Mouse (Mus musculus) neural tube, embryonic 11.5 days (tissue): ENCODE measurements around the gene Igdcc4. TPM values are rescaled to one million over a fixed set of nuclear protein-coding genes. Genes with fewer than 3 reads are reported as not detected.
A peak's percentile ranks its signal among the peaks of the same experiment; 100 is the strongest.

Experiments used
- ATAC-seq: fragments of 200-750 bp; cut with Nextera tagmentation; 2 replicates; pipeline ENCODE4 v1.8.0; 2017; ENCODE audit warnings: moderate number of reproducible peaks, mild to moderate bottlenecking, moderate TSS enrichment, moderate library complexity; ENCODE audit not compliant: insufficient read depth, low FRiP score, low TSS enrichment
- DNase-seq: peaks from one replicate; pipeline ENCODE4 v3.0.0-alpha.2; 2015; ENCODE audit warnings: low spot score
- H3K27ac ChIP-seq: fragments of 300-500 bp; sonication (generic); 2 replicates; pipeline ENCODE4 v1.5.1; 2014; ENCODE audit warnings: low read depth, mild to moderate bottlenecking, low read length
- H3K27me3 ChIP-seq: fragments of 300-500 bp; sonication (generic); 2 replicates; pipeline ENCODE4 v1.6.1; 2014; ENCODE audit warnings: mild to moderate bottlenecking, low read length, mixed read lengths; ENCODE audit not compliant: control insufficient read depth, insufficient read depth
- H3K36me3 ChIP-seq: fragments of 300-500 bp; sonication (generic); 2 replicates; pipeline ENCODE4 v1.6.1; 2014; ENCODE audit warnings: mild to moderate bottlenecking, low read length, moderate library complexity, mixed read lengths; ENCODE audit not compliant: control insufficient read depth, insufficient read depth
- H3K4me1 ChIP-seq: fragments of 300-500 bp; sonication (generic); 2 replicates; pipeline ENCODE4 v1.6.1; 2014; ENCODE audit warnings: low read length, mixed read lengths; ENCODE audit not compliant: control insufficient read depth, insufficient read depth
- H3K4me2 ChIP-seq: fragments of 300-500 bp; sonication (generic); 2 replicates; pipeline ENCODE4 v1.6.1; 2014; ENCODE audit warnings: low read depth, mild to moderate bottlenecking, moderate library complexity
- H3K4me3 ChIP-seq: fragments of 300-500 bp; sonication (generic); 2 replicates; pipeline ENCODE4 v1.5.1; 2014; ENCODE audit warnings: low read depth, low read length
- H3K9ac ChIP-seq: fragments of 300-500 bp; sonication (generic); 2 replicates; pipeline ENCODE4 v1.6.1; 2014; ENCODE audit warnings: mild to moderate bottlenecking, low read length
- H3K9me3 ChIP-seq: fragments of 300-500 bp; sonication (generic); 2 replicates; pipeline ENCODE4 v1.6.1; 2016; ENCODE audit warnings: low read length; ENCODE audit not compliant: control insufficient read depth
- WGBS: fragments of 180-500 bp; shearing (Covaris S2); extraction: QIAGEN DNeasy Blood & Tissue Kit; methylation state at CpG from one replicate; pipeline ENCODE4 v1.1.7; 2014; 5-methylcytosine and 5-hydroxymethylcytosine counted together
- polyA plus RNA-seq: library from polyadenylated mRNA; unstranded; fragments of >200 nt; fragmentation: Nextera tagmentation; extraction: Ambion mirVana; gene quantifications from 2 replicates; pipeline ENCODE4 v1.2.1, GENCODE M21; 2014

The Igdcc4 gene
- polyA plus RNA-seq, 1 experiment from 2014 or later, result 12.3 TPM

DNA sequence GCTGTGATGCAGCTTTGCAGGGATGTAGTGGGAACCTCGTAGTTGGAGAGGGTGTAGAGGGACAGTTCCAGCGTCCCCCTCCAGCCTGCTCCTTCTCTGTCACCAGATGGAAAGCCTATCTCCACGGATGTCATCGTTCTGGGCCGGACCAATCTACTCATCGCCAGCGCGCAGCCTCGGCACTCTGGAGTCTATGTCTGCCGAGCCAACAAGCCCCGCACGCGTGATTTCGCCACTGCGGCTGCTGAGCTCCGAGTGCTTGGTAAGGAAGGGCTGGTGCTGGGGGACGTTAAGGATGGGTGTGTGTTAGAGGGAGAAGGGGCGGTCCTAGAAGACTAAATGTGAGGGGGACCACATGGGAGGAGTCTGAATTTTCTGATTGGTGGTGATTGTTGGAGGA, 21.3 kb downstream of the Igdcc4 start:
- H3K4me3 ChIP-seq, result no peak overlapping the region
- DNase-seq, result no peak
- no peak overlapping the region for H3K27ac ChIP-seq
- H3K36me3 ChIP-seq, result no peaks in the 10 kb centered on the region
- WGBS, result 13% methylated on average over 18 of the region's 18 CpGs
- 0 out of 2 replicates have a peak overlapping the region, but pooled peaks have one; percentile 14 for H3K4me2 ChIP-seq
- H3K4me1 ChIP-seq, result peaks cover 4% of the 10 kb centered on the region; the same call in 1 of the 2 replicates
- no peaks in the 10 kb centered on the region for H3K9me3 ChIP-seq
- H3K27me3 ChIP-seq, result 0 out of 2 replicates have a peak, but pooled peaks cover 6% of the 10 kb centered on the region
- no peak for ATAC-seq
- H3K9ac ChIP-seq, result no peak overlapping the region

DNA sequence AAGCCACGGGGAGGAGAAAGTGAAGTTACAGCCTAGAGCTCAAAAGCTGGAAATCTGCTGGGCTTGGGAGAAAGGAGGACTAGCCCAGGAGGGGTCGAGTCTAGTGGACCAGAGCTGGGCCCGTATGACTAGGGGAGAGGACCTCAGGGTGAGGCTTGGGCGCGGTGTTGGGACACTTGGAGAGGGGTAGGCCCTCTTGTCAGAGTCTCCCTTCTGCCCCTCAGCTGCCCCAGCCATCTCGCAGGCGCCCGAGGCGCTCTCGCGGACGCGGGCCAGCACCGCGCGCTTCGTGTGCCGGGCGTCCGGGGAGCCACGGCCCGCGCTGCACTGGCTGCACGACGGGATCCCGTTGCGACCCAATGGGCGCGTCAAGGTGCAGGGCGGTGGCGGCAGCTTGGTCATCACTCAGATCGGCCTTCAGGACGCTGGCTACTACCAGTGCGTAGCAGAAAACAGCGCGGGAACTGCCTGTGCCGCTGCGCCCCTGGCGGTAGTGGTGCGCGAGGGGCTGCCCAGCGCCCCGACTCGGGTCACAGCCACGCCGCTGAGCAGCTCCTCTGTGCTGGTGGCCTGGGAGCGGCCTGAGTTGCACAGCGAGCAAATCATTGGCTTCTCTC, 22.4 kb downstream of the Igdcc4 start:
- H3K4me1 ChIP-seq, result peaks cover 7% of the 10 kb centered on the region
- peak overlapping the region; percentile 89 for H3K4me2 ChIP-seq
- peak overlapping the region; percentile 60 for H3K9ac ChIP-seq
- H3K27ac ChIP-seq, result no peak overlapping the region
- DNase-seq (peak; percentile 85), ATAC-seq (peak; percentile 35; the same call in 1 of the 2 replicates)
- H3K9me3 ChIP-seq, result no peaks in the 10 kb centered on the region
- no peaks in the 10 kb centered on the region for H3K36me3 ChIP-seq
- WGBS, result 2% methylated on average over 44 of the region's 48 CpGs
- H3K27me3 ChIP-seq, result 0 out of 2 replicates have a peak, but pooled peaks cover 6% of the 10 kb centered on the region
- H3K4me3 ChIP-seq, result peak overlapping the region; percentile 34

DNA sequence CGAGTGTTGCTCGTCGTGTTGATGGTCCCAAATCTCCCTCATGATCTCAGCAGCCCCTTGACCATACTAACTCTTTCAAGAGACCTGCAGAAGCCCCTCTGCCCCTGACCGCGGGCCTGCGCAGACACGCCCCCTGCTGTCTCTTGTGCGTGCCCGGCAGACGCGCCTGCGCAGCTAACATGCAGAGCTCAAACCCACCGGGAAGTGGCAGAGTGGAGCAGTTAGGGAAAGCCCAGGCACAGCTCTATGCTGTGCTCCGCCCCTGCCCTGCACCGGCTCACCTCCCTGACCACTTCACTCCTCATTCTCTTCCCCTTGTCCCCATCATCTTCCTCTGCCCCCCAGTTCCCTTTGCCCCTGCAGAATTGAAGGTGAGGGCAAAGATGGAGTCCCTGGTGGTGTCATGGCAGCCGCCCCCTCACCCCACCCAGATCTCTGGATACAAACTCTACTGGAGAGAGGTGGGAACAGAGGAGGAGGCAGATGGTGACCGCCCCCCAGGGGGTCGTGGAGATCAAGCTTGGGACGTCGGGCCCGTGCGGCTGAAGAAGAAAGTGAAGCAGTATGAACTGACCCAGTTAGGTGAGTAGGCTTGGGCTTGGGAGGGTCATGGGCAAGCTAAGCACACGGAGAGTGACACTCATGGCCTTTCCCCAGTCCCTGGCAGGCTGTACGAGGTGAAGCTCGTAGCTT, 27.0 kb downstream of the Igdcc4 start:
- Histone ChIP-seq H3K4me3 (no peak overlapping the region), H3K4me2 (peak overlapping the region; percentile 33), H3K27me3 (0 out of 2 replicates have a peak, but pooled peaks cover 3% of the 10 kb centered on the region), H3K9ac (no peak overlapping the region), H3K36me3 (no peaks in the 10 kb centered on the region; the same call in 1 of the 2 replicates), H3K9me3 (no peaks in the 10 kb centered on the region), H3K27ac (no peak overlapping the region), H3K4me1 (peaks cover 7% of the 10 kb centered on the region)
- 7% methylated on average over 25 of the region's 25 CpGs for WGBS
- DNase-seq, result peak; percentile 82
- ATAC-seq, result peak; percentile 65; the same call in 1 of the 2 replicates

DNA sequence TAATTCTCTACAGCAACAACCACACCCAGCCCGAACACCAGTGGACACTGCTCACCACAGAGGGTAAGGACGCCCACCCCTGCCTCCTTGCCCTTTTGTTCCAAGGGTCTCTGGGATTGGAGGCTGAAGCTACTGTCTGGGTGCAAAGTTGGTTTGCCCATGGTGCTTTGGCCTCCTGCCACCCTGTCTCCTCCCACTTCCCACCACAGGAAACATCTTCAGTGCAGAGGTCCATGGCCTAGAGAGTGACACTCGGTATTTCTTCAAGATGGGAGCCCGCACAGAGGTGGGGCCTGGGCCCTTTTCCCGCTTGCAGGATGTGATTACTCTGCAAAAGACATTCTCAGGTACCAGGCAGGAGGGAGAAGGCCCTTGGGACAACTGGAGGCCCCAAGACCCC, 30.4 kb downstream of the Igdcc4 start:
- H3K9me3 ChIP-seq, result no peaks in the 10 kb centered on the region
- no peaks in the 10 kb centered on the region for H3K27me3 ChIP-seq
- peaks cover 6% of the 10 kb centered on the region for H3K4me1 ChIP-seq
- DNase-seq, result no peak
- no peaks in the 10 kb centered on the region; the same call in 1 of the 2 replicates for H3K36me3 ChIP-seq
- no peak overlapping the region for H3K4me2 ChIP-seq
- WGBS, result 83% methylated on average over 5 of the region's 5 CpGs
- H3K4me3 ChIP-seq, result no peak overlapping the region
- H3K9ac ChIP-seq, result no peak overlapping the region
- H3K27ac ChIP-seq, result no peak overlapping the region
- ATAC-seq, result no peak

DNA sequence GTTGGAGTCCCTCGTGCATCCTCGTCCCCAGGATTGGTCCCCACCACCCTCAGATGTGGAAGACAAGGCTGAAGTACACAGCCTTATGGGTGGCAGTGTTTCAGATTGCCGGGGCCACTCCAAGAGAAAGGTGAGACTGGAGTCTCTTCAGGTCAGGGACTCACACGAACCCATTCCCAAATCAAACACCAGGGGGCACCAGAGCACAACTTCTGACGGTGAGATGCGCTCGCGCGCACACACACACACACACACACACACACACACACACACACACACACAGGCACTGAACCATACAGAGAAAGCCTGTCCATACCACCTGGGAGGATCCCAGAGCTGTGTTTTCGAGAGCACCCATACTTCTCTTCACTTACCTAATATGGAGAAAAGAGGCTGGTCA, 32.5 kb downstream of the Igdcc4 start:
- H3K4me3 ChIP-seq, result no peak overlapping the region
- no peaks in the 10 kb centered on the region; the same call in 1 of the 2 replicates for H3K36me3 ChIP-seq
- no peak overlapping the region for H3K4me2 ChIP-seq
- H3K9me3 ChIP-seq, result no peaks in the 10 kb centered on the region
- ATAC-seq, result peak; percentile 43; the same call in 1 of the 2 replicates
- H3K9ac ChIP-seq, result no peak overlapping the region
- peaks cover 3% of the 10 kb centered on the region; the same call in 1 of the 2 replicates for H3K4me1 ChIP-seq
- peak; percentile 85 for DNase-seq
- no peaks in the 10 kb centered on the region for H3K27me3 ChIP-seq
- WGBS, result 5% methylated on average over 10 of the region's 10 CpGs
- no peak overlapping the region for H3K27ac ChIP-seq

DNA sequence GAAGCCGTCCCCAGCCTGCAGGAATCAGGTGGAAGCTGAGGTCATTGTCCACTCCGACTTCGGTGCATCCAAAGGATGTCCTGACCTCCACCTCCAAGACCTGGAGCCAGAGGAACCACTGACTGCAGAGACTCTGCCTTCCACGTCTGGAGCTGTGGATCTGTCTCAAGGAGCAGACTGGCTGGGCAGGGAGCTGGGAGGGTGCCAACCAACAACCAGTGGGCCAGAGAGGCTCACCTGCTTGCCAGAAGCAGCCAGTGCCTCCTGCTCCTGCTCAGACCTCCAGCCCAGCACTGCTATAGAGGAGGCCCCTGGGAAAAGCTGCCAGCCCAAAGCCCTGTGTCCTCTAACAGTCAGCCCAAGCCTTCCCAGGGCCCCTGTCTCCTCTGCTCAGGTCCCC, 33.8 kb downstream of the Igdcc4 start:
- Histone ChIP-seq H3K27me3 (no peaks in the 10 kb centered on the region), H3K4me3 (no peak overlapping the region), H3K9ac (no peak overlapping the region; the same call in 1 of the 2 replicates), H3K4me2 (no peak overlapping the region), H3K4me1 (peaks cover 4% of the 10 kb centered on the region; the same call in 1 of the 2 replicates), H3K27ac (no peak overlapping the region), H3K36me3 (no peaks in the 10 kb centered on the region; the same call in 1 of the 2 replicates), H3K9me3 (no peaks in the 10 kb centered on the region)
- no peak for DNase-seq
- WGBS, result 82% methylated on average over 4 of the region's 4 CpGs
- no peak for ATAC-seq

DNA sequence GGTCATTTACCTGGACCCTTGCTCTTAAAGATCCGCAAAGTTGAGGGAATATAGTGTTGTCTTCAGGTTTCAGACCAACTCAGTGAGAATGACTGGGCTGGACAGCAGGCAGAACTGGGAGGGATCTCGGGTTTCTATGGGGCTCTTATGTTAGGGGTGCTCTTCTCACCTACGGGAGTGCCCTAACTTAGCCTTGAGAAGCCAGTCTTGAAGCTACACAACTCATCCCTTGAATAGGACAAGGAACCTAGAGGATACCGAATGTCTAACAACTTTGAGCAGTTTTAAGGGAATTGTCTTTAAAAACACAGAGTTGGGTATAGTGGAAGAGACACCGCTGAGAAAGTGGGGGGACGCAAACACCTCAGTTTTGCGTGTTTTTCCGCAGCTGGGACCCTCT, 39.2 kb downstream of the Igdcc4 start:
- Histone ChIP-seq H3K4me3 (peak overlapping the region; percentile 94), H3K9me3 (no peaks in the 10 kb centered on the region), H3K27ac (peak overlapping the region; percentile 97), H3K27me3 (no peaks in the 10 kb centered on the region), H3K4me1 (peaks cover 26% of the 10 kb centered on the region), H3K9ac (peak overlapping the region; percentile 98), H3K36me3 (no peaks in the 10 kb centered on the region; the same call in 1 of the 2 replicates), H3K4me2 (peak overlapping the region; percentile 82)
- ATAC-seq (no peak), DNase-seq (no peak)
- WGBS, result under 1% methylated on average over 8 of the region's 8 CpGs

DNA sequence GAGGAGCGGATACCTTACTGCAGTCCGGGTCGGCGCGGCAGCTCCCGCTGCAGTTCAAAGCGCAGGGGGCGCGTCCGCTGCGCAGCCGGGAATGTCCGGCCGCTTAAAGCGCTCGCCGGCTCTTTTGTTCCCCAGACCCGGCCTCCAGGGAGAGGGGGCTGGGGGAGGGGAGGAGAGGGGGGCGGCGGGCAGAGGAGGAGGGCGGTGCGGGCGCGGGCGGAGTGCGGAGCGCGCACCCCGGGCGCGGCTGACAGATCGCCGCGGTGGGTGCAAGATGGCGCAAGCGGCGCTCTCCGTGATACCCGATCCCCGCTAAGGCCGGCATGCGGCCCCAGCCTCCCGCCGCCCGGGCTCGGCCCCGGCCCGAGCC, 39.6 kb downstream of the Igdcc4 start, which contains the start of gene Igdcc3:
Gene Igdcc3 (plus strand): TSS at position 254 of the 370 bp plus-strand sequence.
- WGBS, result 0% methylated on average over 32 of the region's 48 CpGs
- H3K4me2 ChIP-seq, result peak within 1 kb of the TSS; percentile 82
- H3K36me3 ChIP-seq, result no peaks in the 10 kb centered on the region; the same call in none of the 2 replicates
- no peaks in the 10 kb centered on the region for H3K27me3 ChIP-seq
- peak within 1 kb of the TSS; percentile 98 for H3K9ac ChIP-seq
- peak within 1 kb of the TSS; percentile 94 for H3K4me3 ChIP-seq
- peak within 1 kb of the TSS; percentile 97 for H3K27ac ChIP-seq
- H3K9me3 ChIP-seq, result no peaks in the 10 kb centered on the region
- H3K4me1 ChIP-seq, result peaks cover 30% of the 10 kb centered on the region
- peak; percentile 89 for DNase-seq
- ATAC-seq, result peak; percentile 75
